In genomic region chr12:102571666-102572065, GRCm38 (mm10) we compare ENCODE assay signal across 20 mouse cellular contexts. TPM values are rescaled to one million over a fixed set of nuclear protein-coding genes. Genes with fewer than 3 reads are reported as not detected.
"Had no signal": no experiment of that assay in that cellular context is flagged by ENCODE, and none has a peak within 500 bp of the region (broad histone marks: within the 10 kb centered on the region; RNA-seq: fewer than 3 reads in every experiment).

No protein-coding gene starts in this region.

- DNase-seq: lung, adult 18-20 months; lung, embryonic 14.5 days; lung, postnatal 10 days; lung, postnatal 4 days; midbrain, embryonic 14.5 days; retina, postnatal 1 day; right cerebral cortex, adult 18-20 months; right cerebral cortex, postnatal 25 days; right cerebral cortex, postnatal 4 days; spleen, adult 18-20 months; thymus, adult 18-20 months; thymus, postnatal 14 days; thymus, postnatal 36 days had no signal

- H3K27ac ChIP-seq: limb, embryonic 15.5 days; midbrain, embryonic 12.5 days; neural tube, embryonic 13.5 days; neural tube, embryonic 15.5 days had no signal

- ATAC-seq: midbrain, embryonic 16.5 days had no signal

- H3K4me1 ChIP-seq: limb, embryonic 15.5 days; midbrain, embryonic 12.5 days; neural tube, embryonic 13.5 days; neural tube, embryonic 15.5 days had no signal

- H3K9ac ChIP-seq: limb, embryonic 15.5 days; midbrain, embryonic 12.5 days; neural tube, embryonic 13.5 days; neural tube, embryonic 15.5 days had no signal

- H3K4me3 ChIP-seq: limb, embryonic 15.5 days; midbrain, embryonic 12.5 days; myocyte; neural tube, embryonic 13.5 days; neural tube, embryonic 15.5 days had no signal

- H3K4me2 ChIP-seq: limb, embryonic 15.5 days; lung, embryonic 14.5 days; midbrain, embryonic 12.5 days; neural tube, embryonic 13.5 days; neural tube, embryonic 15.5 days had no signal

- H3K9me3 ChIP-seq: limb, embryonic 15.5 days; midbrain, embryonic 12.5 days; neural tube, embryonic 13.5 days; neural tube, embryonic 15.5 days had no signal

- H3K27me3 ChIP-seq: limb, embryonic 15.5 days; midbrain, embryonic 12.5 days; neural tube, embryonic 13.5 days; neural tube, embryonic 15.5 days had no signal

RNA-seq across cellular contexts. Expression of gene Chga, which starts 16.9 kb away (rescaled TPM):
- total RNA-seq: megakaryocyte, adult 5-6 weeks had no signal
- polyA plus RNA-seq: myocyte had no signal
